7 mouse cellular contexts compared by ENCODE assay signal in genomic region chr1:55052355-55052953, GRCm38 (mm10). TPM values are rescaled to one million over a fixed set of nuclear protein-coding genes. Genes with fewer than 3 reads are reported as not detected.
DNase-seq lines count a peak whose midpoint lies in the region; ATAC-seq lines count a peak whose summit lies in the region.

Gene Coq10b, plus strand, starts transcription at chr1:55052770.

- peak within 1 kb of the TSS; percentile 62 for H3K9ac ChIP-seq in intestine, embryonic 15.5 days

- WGBS in intestine, embryonic 15.5 days: under 1% methylated on average over 46 of the region's 46 CpGs
- under 1% methylated on average over 46 of the region's 46 CpGs for WGBS in midbrain, embryonic 10.5 days

- H3K27ac ChIP-seq in intestine, embryonic 15.5 days: peak within 1 kb of the TSS; percentile 80
- H3K27ac ChIP-seq in midbrain, embryonic 10.5 days (replicated peaks): peak within 1 kb of the TSS; percentile 88

- H3K9me3 ChIP-seq in intestine, embryonic 15.5 days: no peaks in the 10 kb centered on the region
- H3K9me3 ChIP-seq in midbrain, embryonic 10.5 days (replicated peaks): no peaks in the 10 kb centered on the region

- H3K4me2 ChIP-seq in intestine, embryonic 15.5 days (replicated peaks): peak within 1 kb of the TSS; percentile 81

- H3K27me3 ChIP-seq in intestine, embryonic 15.5 days (replicated peaks): no peaks in the 10 kb centered on the region
- H3K27me3 ChIP-seq in midbrain, embryonic 10.5 days (ENCODE audit: low read depth, poor library complexity, severe bottlenecking): peaks cover 7% of the 10 kb centered on the region; the same call in 1 of the 2 replicates

- H3K4me3 ChIP-seq in intestine, embryonic 15.5 days (replicated peaks): peak within 1 kb of the TSS; percentile 88
- H3K4me3 ChIP-seq in midbrain, embryonic 10.5 days: peak within 1 kb of the TSS; percentile 66

- H3K4me1 ChIP-seq in intestine, embryonic 15.5 days (replicated peaks): peaks cover 3% of the 10 kb centered on the region; the same call in 1 of the 2 replicates
- peaks cover 22% of the 10 kb centered on the region for H3K4me1 ChIP-seq in midbrain, embryonic 10.5 days

- 0 out of 2 replicates have a peak, but pooled peaks cover 4% of the 10 kb centered on the region for H3K36me3 ChIP-seq in intestine, embryonic 15.5 days
- peaks cover 14% of the 10 kb centered on the region for H3K36me3 ChIP-seq in midbrain, embryonic 10.5 days

- intact Hi-C loops in gastrocnemius, postnatal 36 days (cut with DNase I): loop anchor here (2.0 kb wide), 1 partner anchor 26 kb away; the partner anchor contains the start of gene Sf3b1
- intact Hi-C loops in left cerebral cortex, postnatal 25 days (cut with DNase I): loop anchor here (1.0 to 5.0 kb wide), 2 partner anchors 26 to 35 kb away; partner anchors contain the start of genes Hspd1 and Hspe1

- DNase-seq in adrenal gland, adult 2 months: peak; percentile 100
- peak; percentile 97 for DNase-seq in embryo, embryonic 11.5 days (ENCODE audit: low read depth, low spot score)
- peak; percentile 98 to 99 for DNase-seq in gastrocnemius, postnatal 36 days
- peak; percentile 100 for DNase-seq in left cerebral cortex, postnatal 25 days (ENCODE audit: low spot score in 2 of 2)
- peak; percentile 99 for DNase-seq in midbrain, embryonic 10.5 days (ENCODE audit: low spot score)
- DNase-seq in right cerebral cortex, postnatal 4 days: peak; percentile 95

- peak; percentile 100 for ATAC-seq in intestine, embryonic 15.5 days

RNA-seq across cellular contexts. Expression of gene Coq10b, which starts in this region (rescaled TPM):
- total RNA-seq in adrenal gland, adult 2 months (2021): 100 to 1,000 TPM in 1 of 2 experiments, 10 to 100 TPM in 1; 89.5 to 135 TPM
- polyA plus RNA-seq in adrenal gland, adult 2 months (2012; rRNA removed): 24.3 and 24.4 TPM in 2 replicates
- total RNA-seq in gastrocnemius, postnatal 36 days (2021): 10 to 100 TPM; 13.9 to 30.6 TPM
- polyA plus RNA-seq in intestine, embryonic 15.5 days (2015; fragmentation: Nextera tagmentation; extraction: Ambion mirVana): 16.7 and 17.8 TPM in 2 replicates
- total RNA-seq in left cerebral cortex, postnatal 25 days (2021): 10 to 100 TPM; 29.2 to 35.4 TPM
- polyA plus RNA-seq in midbrain, embryonic 10.5 days (2016; fragmentation: Nextera tagmentation; extraction: Ambion mirVana): 24.1 and 27.1 TPM in 2 replicates

Comparison
In these comparisons a context has a peak if more than half of its experiments do, and no peak if none do; other contexts are left out.
1. Peak in every context shown above with its lines: DNase-seq, ATAC-seq, H3K4me3 ChIP-seq and H3K27ac ChIP-seq.